Mouse (Mus musculus) kidney, adult 8-10 months (tissue): ENCODE data around the gene Rpl41.
"Not testable (repeated sequence)": the region's sequence is repeated elsewhere in the genome, so short reads cannot be mapped to it uniquely, and the experiment has no call there.

ENCODE experiments used
- DNase-seq, 2 experiments: peaks; one replicate each; pipeline ENCODE4 v3.0.0; 2022

Rpl41 gene

DNA sequence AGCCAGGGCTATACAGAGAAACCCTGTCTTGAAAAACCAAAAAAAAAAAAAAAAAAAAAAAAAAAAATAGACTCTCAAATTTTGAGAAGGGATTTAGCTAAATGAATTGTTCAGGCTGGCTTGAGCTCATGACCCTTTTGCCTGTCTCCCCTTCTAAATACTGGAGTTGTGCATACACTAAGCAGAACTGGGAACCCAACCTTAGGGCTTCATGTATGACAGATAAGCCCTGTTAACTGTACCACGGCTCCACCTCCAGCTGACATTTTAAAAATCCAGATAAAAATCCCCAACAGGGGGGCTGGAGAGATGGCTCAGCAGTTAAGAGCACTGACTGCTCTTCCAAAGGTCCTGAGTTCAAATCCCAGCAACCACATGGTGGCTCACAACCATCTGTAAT lies 6.5 kb upstream of the Rpl41 start:
- not testable (repeated sequence) for DNase-seq

DNA sequence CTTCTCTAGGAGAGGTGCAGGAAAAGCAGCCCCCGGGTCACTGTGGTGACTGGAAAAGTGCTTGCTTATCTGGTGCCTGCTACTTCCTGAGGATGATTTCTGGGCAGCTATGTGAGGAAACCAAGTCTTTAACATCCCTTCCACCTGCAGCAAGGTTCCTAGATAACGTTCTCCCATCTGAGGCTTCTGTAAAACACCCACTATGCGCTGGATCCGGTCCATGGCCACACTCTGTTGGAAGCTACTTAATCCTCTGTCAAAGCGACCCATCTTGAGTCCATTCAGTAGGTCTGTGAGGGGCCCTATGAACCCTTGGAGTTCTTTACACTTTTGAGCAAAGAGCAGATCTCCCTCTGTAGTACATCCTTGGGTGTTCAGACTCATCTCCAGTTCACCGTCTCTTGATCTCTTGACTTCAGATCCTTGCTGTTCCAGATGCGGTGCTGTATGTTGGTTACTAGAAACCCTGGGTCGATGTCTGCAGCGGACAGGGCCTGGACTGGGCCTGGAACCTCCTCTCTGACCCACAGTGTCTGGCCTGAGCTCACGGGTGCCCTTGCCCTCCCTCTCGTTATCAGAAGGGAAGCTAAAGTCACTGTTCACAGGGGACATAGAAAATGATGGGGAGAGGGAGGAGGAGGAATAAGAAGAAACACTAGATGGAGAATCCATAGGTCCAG lies 1.2 kb upstream of the Rpl41 start:
- peak in 1 of 2 experiments; percentile 13 for DNase-seq

DNA sequence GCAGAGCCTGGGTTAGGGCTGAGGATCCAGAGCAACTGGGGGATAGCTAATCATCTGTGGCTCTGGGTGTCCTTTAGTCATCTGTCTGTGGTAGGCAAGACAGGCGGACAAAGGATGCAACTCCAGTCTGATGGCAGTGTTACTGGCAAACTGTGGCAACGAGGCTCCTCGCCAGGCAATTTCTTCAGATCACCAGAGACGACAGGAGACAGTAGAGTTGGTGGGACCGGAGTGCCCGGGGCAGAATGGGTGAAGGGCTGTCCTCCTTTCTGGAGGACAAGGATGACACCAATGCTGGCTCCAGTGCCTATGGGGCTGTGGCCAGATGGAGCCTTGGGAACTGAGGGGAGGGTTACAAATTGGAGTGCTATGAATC lies 565 bp upstream of the Rpl41 start:
- peak in 1 of 2 experiments; percentile 27 for DNase-seq

DNA sequence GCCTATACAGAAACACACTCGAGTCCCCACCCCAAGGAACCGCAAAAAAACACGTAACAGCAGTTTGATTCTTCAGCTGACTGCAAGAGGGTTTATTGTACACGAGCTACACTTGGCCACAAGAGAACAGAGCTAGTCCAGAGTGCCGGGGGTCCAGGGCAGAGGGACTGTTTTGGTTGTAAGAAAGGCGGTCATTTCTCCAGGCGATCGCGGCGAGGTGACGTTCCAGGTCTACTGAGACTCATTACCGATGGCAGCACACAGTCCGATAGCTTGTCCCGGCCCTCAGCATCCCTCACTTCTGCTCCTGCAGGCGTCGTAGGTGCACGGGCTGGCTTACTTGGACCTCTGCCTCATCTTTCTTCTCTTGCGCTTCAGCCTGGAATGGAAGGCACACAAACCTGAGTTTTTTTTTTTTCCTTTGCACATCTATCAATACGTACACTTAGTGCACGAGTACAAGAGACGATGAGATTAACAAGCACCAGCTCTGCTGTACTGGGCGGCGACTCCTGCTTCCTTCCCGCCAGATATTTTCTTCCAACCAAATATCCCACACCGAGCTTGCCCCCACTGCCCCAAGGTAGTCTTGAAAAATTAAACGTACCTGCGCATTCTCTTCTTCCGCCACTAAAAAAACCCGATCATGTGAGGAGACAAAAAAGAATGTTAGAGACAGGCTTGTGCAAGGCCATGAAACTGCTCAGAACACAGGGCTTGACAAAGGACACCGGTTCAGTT lies 884 bp downstream of the Rpl41 start:
- not testable (repeated sequence) for DNase-seq

DNA sequence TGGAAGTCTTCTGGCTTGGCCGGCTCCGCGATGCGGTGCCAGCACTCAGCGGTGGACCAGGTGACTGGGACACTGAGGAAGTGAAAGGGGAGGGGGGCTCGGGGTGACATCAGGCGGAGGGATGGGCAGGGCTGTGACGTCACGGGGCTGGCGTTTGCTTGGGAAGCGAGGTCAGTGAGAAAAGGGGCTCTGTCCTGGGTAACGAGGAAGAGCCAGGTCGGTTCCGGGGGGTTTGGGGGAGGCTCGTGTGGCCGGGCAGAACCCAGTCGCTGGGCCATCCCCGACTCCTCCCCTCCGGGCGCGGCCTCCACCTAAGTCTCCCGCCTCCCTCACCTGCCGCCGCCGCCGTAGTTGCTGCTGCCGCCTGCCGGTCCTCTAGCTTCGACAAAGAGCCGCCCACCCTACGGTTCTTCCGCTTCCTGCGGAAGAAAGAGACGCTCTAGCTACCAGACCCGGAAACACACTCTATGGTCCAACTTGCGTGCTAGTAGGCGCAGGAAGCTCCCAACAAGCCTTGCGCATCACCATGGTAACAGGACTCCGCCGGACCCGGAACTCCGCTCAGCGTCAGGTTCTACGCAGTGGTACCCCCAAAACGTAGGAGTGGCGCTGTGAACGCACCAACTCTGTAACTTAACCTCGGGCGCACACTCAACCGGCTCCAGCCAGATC lies 1.6 kb downstream of the Rpl41 start, which contains the start of gene Zc3h10:
Zc3h10 (minus strand) TSS at position 414 of the 672 bp plus-strand sequence.
- DNase-seq: peak; percentile 96 to 99

DNA sequence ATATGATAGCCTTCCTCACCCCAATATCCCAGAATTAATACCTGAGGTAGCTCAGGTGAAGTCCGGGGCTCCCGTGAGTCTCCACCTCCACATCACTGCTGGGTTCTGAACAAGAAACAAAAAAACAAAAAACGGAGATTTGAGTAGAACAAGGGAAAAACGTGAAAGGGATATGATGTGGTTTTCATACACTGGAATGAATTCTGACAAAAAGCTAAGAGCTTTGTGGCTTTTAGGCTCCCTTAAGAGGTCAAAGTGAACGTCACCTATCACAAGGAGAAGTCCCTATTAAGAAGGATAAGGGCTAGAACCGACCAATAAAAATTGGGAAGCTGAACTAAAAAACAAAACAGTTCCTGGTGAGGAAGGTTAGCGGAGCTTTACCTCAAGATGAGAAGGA lies 2.3 kb downstream of the Rpl41 start:
- DNase-seq: no peak

DNA sequence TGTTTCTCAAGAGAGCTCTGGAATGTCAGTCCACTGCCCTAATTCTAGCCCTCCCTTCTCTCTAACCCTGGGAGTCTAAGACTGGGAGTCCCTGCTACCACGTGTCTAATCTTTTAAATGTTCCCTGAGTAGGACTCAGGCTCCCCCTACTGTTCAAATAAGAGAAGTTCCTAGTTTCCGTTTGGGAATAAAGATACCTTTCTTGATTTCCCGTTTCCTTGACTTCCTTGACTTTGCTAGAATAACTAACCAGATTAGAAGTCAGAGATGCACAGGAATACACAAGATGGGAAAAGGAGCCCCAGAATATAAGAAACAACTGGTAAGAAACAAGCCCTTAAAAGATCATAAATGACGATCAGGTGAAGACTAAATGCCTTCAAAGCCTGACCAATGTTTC lies 2.7 kb downstream of the Rpl41 start:
- no peak for DNase-seq

DNA sequence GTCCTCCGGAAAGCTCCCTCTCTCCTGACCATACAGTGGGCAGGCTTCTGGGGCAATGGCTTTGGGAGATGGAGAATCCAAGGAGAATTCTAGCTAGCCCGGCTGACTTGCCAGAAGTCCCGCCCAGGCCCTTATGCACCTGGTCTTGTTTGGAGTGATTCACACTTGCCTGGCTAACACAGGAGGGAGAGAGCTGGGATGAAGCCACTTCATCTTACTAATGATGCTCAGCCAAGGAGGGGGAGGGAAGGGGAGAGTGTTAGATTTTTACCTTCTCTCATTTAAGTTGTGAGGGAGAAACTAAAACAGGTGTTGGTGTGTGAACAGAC lies 3.6 kb downstream of the Rpl41 start:
- no peak for DNase-seq

DNA sequence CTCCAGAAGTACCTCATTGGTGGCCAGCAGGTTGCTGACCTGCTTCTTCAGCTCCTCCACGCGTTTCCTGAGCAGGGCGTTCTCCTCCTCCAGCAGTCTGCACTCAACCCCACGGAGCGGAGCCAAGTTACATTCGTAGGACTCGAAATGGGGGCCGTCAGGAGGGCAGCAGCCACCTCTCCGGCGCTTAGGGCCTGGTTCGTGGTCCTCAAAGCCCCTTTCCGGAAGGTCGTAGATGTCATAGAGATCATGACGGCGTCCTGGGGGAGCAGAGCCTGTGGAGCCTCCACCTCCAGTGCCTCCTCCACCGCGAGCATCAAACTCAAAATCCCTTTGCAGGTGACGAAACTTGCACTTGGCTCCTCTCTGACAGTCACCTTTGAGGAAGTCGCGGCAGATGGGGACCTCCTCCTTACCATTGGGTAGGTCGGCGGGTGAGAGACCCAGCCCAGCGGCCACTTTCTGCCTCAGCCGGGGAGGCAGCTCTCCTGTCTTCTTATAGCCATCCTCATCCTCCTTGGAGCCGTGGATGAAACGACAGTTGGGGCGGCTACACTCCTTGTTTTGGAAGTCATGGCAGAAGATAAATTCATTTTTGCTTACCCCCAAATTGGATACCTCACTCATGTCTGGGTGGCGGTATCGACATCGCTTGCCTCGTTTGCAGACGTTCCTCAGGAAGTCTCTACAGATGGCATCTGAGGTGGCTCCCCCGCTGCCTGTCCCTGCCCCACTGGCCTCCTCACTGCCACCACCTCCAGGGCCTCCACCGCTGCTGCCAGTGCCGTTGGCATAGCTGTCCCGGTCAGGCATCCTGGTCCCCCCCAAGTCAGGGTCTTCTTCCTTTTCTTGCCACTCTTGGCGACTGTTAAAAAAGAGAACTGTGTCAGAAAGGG lies 4.2 kb downstream of the Rpl41 start:
- DNase-seq: no peak

DNA sequence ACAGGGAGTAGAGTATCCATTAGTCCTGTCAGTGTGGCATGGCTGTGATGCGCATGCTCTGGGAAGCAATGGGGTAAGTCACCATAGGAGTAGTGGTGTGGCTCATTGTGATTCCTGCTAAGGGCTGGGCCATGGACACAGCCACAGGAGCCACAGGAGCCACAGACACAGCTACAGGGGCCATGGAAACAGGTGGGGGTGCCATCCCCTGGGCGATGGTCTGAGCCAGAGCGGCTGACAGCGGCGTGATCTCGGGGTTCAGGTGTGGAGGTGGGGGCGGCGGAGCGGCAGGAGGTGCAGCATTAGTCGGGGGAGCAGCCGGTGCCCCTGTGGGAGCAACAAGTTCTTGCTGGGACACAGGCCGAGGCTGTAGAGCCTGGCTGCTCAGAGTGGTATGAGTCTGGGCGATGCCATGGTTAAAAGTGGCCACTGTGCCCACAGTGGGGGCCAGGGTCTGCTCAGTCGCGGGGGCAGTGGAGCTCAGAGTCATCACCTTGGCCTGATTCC lies 4.9 kb downstream of the Rpl41 start:
- DNase-seq: no peak

DNA sequence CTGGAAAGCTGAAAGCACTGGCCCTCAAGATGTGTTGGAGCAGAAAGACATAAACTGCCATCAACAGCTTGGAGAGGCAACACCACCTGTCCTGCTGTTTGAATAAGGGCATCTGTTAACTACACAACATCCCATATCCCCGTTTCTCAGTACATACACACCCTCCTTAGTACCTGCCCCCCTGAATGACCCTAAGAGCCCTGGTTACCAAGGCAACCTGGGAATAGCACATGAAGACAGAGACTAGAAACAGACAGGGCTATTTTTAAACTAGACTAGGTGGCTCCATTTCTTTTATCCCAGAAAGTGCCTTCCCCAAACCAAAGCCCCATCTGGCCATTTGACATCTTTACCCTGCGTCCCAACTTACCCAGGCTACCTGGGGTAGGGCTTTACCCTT lies 6.0 kb downstream of the Rpl41 start:
- no peak for DNase-seq

DNA sequence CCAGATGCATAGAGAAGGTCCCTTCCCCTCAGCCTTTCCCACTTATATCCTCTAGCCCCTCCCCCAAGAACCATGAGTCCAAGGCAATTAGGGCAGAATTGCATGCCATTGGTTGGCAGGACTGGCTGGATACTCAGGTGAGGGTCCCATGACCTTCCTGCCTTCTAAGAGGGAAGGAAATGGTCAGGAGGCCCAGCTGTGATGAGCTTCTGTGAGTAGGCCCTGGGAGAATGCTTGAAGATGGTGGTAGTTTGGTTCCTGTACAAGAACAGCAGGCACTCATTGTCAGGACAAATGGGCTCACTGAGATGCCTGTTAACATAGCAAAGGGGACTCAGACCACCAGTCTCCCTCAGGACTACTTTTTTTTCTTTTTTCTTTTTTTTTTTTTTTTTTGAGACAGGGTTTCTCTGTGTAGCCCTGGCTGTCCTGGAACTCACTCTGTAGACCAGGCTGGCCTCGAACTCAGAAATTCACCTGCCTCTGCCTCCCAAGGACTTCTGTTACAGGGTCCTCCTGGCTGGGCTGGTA lies 10.7 kb downstream of the Rpl41 start:
- DNase-seq: no peak

DNA sequence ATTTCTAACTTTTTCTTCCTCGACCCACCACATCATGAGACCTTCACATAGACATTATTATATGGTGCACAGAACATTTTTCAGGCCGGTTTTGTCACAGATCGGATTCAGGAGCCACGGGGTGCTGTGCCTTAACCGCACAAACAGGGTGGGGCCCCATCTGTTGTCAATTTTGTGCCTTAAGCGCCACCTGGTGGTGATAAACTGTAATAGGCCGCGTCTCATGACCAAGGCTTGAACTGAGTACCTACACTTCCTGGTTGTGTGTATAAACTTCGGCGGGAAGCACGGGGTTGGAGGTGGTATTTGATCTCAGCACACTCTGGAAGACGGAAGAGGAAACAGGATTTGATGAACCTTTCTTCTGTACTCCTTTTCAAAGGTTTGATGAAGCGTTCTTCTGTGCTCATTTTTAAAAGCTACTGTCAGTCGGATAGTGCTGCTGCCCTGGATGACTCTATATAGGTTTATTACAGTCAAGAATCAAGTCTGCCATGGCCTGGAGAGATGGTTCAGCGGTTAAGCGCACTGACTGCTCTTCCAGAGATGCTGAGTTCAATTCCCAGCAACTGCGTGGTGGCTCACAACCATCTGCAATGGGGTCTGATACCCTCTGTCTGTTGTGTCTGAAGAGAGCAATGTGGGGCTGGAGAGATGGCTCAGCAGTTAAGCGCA lies 12.7 kb downstream of the Rpl41 start:
- peak; percentile 88 to 93 for DNase-seq

DNA sequence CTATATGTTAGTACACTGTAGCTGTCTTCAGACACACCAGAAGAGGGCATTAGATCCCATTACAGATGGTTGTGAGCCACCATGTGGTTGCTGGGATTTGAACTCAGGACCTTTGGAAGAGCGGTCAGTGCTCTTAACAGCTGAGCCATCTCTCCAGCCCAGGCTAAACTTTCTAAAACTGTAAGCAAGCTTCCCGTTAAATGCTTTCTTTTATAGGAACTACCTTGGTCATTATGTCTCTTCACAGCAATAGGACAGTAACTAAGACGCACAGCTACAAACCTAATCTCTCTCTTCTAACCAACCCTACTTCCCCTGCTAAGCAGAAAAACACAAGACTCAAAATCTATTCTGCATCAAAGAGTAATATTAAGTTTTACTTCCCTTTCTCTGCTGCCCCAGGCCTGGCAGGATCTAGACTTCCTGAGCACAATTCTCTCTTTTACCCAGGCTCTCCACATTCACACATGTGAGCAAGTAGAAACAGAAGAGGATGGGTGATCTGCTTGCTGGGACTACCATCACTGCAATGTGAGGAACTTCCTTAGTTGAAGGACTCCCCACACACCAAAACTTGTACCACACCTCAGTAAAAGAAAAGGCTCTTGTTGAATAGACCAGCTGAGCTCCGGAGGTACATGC lies 13.4 kb downstream of the Rpl41 start:
- no peak for DNase-seq

DNA sequence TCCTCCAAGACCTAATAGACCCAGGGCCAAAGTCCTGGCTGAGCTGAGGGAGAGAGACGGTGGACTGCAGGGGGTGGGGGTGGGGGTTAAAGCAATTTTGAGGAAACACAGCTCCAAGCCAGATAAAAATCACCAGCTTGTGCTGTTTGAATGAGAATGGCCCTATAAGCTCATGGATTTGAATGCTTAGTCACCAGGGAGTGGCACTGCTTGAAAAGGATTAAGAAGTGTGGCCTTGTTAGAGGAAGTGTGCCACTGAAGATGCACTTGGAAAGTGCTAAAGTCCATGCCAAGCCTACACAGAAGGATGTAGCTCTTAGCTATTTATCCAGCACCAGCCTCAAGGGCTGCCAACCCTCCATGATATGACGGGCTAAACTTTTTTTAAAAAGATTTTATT lies 13.9 kb downstream of the Rpl41 start:
- no peak for DNase-seq

DNA sequence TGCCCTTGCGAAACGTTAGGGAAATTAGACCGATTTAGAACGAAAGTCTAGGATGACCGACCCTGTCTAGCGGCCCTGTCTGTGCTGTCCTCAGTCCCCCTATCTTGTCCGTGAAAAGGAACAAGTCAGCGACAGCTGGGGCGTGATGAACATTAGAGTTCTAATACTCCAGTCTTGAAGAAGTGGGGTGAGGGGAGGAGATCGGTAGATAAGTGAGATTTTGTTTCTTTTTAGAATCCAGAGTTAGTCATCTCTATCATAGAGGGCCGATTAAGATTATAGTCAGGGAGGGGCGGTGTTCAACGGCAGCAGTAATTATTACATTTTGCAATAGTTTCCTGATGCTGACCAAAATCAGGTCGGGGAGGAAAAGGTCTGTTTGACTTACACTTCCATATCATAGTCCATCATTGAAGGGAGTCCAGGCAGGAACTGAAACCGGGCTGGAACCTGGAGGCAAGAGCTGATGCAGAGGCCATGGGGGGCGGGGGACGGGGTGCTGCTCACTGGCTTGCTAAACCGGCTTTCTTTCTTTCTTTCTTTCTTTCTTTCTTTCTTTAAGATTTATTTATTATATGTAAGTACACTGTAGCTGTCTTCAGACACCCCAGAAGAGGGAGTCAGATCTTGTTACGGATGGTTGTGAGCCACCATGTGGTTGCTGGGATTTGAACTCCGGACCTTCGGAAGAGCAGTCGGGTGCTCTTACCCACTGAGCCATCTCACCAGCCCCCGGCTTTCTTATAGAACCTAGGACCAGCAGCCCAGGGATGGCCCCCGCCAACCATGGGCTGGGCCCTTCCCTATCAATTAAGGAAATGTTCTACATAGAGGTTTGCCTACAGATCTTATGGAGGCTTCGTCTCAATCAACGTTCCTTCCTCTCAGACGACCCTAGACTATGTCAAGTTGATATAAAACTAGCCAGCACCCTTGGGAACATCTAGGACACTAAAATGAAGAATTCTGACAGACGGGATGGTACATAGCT lies 22.4 kb downstream of the Rpl41 start:
- no peak for DNase-seq

DNA sequence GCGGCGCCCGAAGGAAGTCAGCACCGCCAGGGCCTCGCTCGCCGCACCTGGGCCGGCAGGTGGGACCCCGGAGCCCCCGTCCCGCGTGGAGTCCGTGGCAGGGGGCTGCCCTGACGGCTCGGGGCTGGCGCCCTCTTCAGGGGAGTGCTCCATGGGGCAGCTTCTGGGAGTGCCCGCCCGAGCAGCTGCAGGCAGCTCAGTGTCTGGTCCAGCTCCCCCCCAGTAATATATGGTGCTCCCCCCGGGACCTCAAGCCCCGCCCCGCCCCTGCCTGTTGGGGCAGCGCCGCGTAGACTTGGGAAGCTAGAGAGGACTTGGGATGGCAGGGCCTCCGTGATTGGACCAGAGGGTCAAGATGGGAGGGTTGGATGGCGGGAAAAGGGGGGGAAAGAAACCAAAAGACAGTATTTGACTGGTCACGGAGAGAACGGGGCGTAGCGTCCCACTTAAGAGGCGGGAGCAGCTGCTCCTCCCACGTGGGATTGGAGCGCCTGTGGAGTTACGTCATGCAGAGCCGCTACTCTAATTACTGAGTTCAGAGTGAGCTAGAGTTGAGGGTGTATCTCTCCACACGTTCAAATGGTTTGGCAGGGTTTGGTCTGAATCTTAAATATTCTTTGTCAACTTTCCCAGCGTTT lies 23.3 kb downstream of the Rpl41 start, which contains the start of gene Esyt1:
Esyt1 (minus strand) TSS at position 201 of the 638 bp plus-strand sequence.
- peak; percentile 96 to 98 for DNase-seq

DNA sequence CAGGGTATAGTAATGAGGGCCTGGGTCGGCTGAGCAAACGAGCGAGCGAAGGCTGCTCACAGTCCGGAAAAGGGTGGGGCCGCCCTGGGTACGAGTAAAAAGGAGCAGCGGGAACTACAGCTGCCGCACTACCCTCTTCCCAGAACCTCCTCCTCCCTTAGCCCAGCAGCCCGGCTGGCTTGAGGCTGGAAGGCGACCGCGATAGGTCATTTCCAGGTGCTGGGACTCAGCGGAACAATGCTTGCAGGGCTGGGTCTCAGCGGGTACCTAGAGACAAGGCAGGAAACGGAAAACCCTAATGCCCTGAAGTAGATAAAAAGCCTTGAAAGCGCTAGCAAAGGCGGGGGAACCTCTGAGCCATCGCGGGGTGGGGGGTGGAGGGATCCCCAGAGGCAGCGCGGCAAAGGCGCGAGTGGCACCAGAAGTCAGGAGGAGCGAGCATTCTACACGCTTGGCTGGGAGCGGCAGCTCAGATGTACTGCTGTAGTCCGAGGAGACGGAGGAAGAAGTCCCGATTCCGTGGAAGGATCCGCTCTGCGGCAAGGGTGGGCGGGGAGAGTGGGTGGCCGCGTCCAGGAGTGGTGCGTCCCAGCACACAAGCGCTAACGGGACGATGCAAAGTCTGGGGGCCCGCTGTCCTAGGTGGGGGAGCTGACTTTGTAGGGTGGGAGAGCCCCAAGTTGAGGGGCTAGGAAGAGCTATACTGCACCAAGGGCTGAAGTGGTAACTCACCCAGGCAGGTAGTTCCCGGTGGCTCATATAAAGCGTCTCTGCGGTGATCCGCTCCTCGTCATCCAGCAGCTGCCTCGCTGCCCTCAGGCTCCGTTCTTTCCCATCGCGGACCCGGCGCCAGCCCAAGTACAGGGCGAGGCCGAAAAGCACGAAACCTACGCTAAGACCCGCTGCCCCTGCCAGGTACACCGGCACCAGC lies 24.1 kb downstream of the Rpl41 start:
- DNase-seq: peak in 1 of 2 experiments; percentile 42
